Mouse (Mus musculus) heart, embryonic 13.5 days (tissue): ENCODE measurements at regions not wholly inside any gene's neighbourhood (a gene's known extent, or its start where the extent isn't known, plus 50 kb on each side); places are given as distances from the start of the nearest gene placed in this dataset.

Source experiments
- ATAC-seq: fragments of 200-750 bp; cut with Nextera tagmentation; 2 replicates; pipeline ENCODE4 v1.8.0; 2017; ENCODE audit warnings: moderate TSS enrichment; ENCODE audit not compliant: insufficient number of reproducible peaks, low FRiP score, low TSS enrichment; ENCODE audit errors: extremely low read depth
- H3K27ac ChIP-seq: fragments of 300-500 bp; sonication (generic); replicated peaks from 2 replicates; pipeline ENCODE4 v1.5.1; 2015; ENCODE audit warnings: moderate library complexity, mild to moderate bottlenecking, inconsistent platforms
- H3K27me3 ChIP-seq: fragments of 300-500 bp; sonication (generic); replicated peaks from 2 replicates; pipeline ENCODE4 v1.6.1; 2015; ENCODE audit warnings: mild to moderate bottlenecking, inconsistent platforms
- H3K36me3 ChIP-seq: fragments of 300-500 bp; sonication (generic); 2 replicates; pipeline ENCODE4 v1.6.1; 2015; ENCODE audit warnings: mild to moderate bottlenecking, inconsistent platforms
- H3K4me1 ChIP-seq: fragments of 300-500 bp; sonication (generic); 2 replicates; pipeline ENCODE4 v1.6.1; 2015; ENCODE audit warnings: inconsistent platforms
- H3K4me2 ChIP-seq: fragments of 300-500 bp; sonication (generic); 2 replicates; pipeline ENCODE4 v1.6.1; 2015; ENCODE audit warnings: inconsistent platforms, mild to moderate bottlenecking, moderate library complexity
- H3K4me3 ChIP-seq: fragments of 300-500 bp; sonication (generic); 2 replicates; pipeline ENCODE4 v1.5.1; 2015; ENCODE audit warnings: moderate library complexity, mild to moderate bottlenecking, inconsistent platforms
- H3K9ac ChIP-seq: fragments of 300-500 bp; sonication (generic); 2 replicates; pipeline ENCODE4 v1.6.1; 2015; ENCODE audit warnings: inconsistent platforms, mild to moderate bottlenecking, moderate library complexity
- H3K9me3 ChIP-seq: fragments of 300-500 bp; sonication (generic); 2 replicates; pipeline ENCODE4 v1.6.1; 2016; ENCODE audit warnings: inconsistent platforms
- WGBS: fragments of 180-500 bp; shearing (Covaris S2); methylation state at CpG from one replicate; pipeline ENCODE4 v1.1.7; 2015; ENCODE audit warnings: mixed read lengths; 5-methylcytosine and 5-hydroxymethylcytosine counted together

GRCm38 (mm10) chr2:45246061-45246945 lies 129.1 kb upstream of the Zeb2 start:
- H3K27me3 ChIP-seq: no peaks in the 10 kb centered on the region
- H3K9me3 ChIP-seq: no peaks in the 10 kb centered on the region
- no peak for ATAC-seq
- 61% methylated on average over 10 of the region's 10 CpGs for WGBS
- no peak overlapping the region for H3K9ac ChIP-seq
- peak overlapping the region; percentile 53 for H3K27ac ChIP-seq
- no peaks in the 10 kb centered on the region for H3K36me3 ChIP-seq
- no peak overlapping the region for H3K4me2 ChIP-seq
- no peak overlapping the region for H3K4me3 ChIP-seq
- H3K4me1 ChIP-seq: peaks cover 21% of the 10 kb centered on the region

DNA sequence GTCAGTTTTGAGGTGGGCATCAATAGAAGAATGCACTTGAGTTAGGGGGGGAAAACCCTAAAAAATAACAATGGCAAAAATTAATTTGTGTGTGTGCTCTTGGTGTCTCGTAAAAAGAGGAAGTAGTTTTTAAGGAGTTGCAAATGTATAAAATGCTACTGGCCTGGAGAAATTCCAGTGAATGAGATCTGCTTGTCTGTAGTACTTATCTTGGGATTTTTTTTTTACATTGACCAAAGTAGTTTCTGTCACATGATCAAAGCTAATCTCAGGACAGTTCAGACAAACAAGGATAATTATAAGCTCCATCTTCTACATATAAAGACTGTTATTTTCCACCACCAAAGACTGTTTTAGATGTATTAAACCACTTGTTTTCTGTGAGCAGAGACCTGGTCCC lies 128.3 kb upstream of the Zeb2 start:
- no peaks in the 10 kb centered on the region for H3K9me3 ChIP-seq
- no peak overlapping the region for H3K4me2 ChIP-seq
- no peaks in the 10 kb centered on the region for H3K27me3 ChIP-seq
- H3K27ac ChIP-seq: no peak overlapping the region
- WGBS: 57% methylated on average over 1 of the region's 1 CpGs
- H3K4me3 ChIP-seq: no peak overlapping the region
- no peaks in the 10 kb centered on the region for H3K36me3 ChIP-seq
- no peak overlapping the region for H3K9ac ChIP-seq
- no peak for ATAC-seq
- peaks cover 29% of the 10 kb centered on the region for H3K4me1 ChIP-seq

GRCm38 (mm10) chr2:45244491-45244890 lies 127.3 kb upstream of the Zeb2 start:
- Histone ChIP-seq H3K9ac (no peak overlapping the region), H3K36me3 (no peaks in the 10 kb centered on the region), H3K9me3 (no peaks in the 10 kb centered on the region), H3K27me3 (no peaks in the 10 kb centered on the region), H3K4me2 (no peak overlapping the region), H3K4me3 (no peak overlapping the region), H3K27ac (no peak overlapping the region), H3K4me1 (peaks cover 39% of the 10 kb centered on the region)
- 78% methylated on average over 14 of the region's 14 CpGs for WGBS
- ATAC-seq: no peak

DNA sequence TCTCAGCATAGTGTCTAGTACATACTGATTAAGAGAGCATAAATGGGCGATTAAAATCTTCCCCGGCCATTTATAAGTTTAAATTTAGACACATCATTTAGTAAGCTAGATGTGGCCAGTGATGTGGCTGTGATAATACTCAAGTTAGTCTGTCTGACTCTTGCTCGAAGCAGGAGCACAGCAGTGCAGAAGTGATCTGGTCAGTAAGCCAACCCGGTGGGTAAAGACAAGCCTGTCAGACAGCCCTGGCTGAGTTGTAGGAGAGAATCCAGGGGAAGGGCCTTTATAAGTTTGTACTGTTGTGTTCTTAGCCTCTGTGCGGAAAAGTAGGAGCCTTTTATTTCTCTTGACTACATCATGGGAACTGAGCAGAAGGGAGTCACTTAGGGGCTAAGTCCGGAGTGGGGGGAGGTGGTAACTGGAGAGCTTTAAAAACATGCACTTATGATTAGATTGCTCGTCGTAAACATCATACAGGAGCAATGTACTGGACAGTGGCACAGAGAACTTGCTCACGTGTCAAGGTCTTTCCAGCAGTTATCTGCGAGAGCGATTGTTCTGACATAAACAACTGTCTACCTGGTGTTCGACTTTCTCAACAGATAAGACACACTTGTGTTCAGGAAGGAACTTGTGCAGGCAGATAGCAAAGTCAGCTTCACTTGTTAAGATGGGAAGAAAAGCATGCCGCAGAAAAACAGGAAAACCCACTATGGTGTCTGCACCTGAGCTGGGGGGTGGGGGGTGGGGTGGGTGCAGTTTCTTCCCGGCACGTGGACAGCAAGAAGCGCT lies 122.5 kb upstream of the Zeb2 start:
- peak overlapping the region; percentile 41 for H3K27ac ChIP-seq
- ATAC-seq: 0 out of 2 replicates have a peak, but pooled peaks have one; percentile 37

DNA sequence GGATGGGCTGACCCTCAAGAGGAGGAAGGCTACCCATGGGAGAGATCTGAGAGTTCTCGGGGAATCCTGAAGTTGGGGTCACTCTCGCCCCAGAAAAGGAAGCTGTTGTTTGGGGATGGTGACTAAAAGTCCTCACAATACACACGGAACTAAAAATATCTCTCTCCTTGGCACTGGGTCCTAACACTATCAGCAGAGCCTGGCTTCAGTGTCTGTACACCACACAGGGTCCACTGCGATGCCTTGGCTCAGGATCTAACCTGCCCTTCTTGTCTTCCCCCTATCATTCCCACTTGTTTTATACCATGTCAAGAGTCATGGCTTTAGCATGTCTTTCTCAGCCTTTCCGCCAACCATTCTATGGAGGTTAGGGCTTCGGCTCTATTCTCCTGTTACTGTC lies 121.8 kb upstream of the Zeb2 start:
- no peak for ATAC-seq
- Histone ChIP-seq H3K9ac (no peak overlapping the region), H3K9me3 (no peaks in the 10 kb centered on the region), H3K36me3 (no peaks in the 10 kb centered on the region), H3K27ac (peak overlapping the region; percentile 41), H3K4me2 (peak overlapping the region; percentile 59; the same call in 1 of the 2 replicates), H3K4me1 (peaks cover 28% of the 10 kb centered on the region), H3K27me3 (no peaks in the 10 kb centered on the region), H3K4me3 (no peak overlapping the region)
- WGBS: 57% methylated on average over 6 of the region's 6 CpGs

More for the DNA sequence above, 122.5 kb upstream of the Zeb2 start:
- Histone ChIP-seq H3K36me3 (no peaks in the 10 kb centered on the region), H3K27me3 (no peaks in the 10 kb centered on the region), H3K4me3 (peak overlapping the region; percentile 25; the same call in 1 of the 2 replicates), H3K9ac (0 out of 2 replicates have a peak overlapping the region, but pooled peaks have one; percentile 52), H3K9me3 (no peaks in the 10 kb centered on the region), H3K4me1 (peaks cover 30% of the 10 kb centered on the region), H3K4me2 (peak overlapping the region; percentile 59)
- WGBS: 23% methylated on average over 16 of the region's 16 CpGs

DNA sequence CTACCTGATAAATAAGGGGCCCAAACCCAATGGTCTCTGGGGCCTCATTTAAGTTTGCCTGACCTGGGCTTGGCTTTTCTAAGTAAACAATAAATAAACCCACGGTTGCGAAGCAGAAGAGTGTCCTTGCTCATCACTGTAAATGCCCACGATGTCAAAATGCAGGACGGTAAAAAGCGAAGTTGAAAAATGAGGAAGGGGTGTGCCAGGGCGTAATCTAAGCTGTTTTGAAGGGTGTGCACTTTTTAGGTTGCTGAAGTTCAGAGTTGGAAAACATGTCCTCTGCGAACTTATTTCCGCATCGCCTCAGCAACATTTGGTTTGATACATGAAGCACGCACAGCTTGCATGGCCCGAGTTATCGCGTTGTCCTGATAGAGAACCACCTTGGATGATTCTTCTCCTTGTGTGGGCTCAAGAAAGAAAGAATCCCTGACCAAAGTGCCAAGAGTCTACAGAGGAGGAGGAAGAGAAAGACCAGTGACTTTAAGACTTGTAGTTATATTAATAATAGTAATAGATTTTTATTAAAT lies 119.0 kb upstream of the Zeb2 start:
- H3K4me1 ChIP-seq: peaks cover 26% of the 10 kb centered on the region
- 85% methylated on average over 13 of the region's 13 CpGs for WGBS
- ATAC-seq: no peak
- no peaks in the 10 kb centered on the region for H3K27me3 ChIP-seq
- H3K9me3 ChIP-seq: no peaks in the 10 kb centered on the region
- H3K4me2 ChIP-seq: no peak overlapping the region
- H3K9ac ChIP-seq: no peak overlapping the region
- no peak overlapping the region for H3K4me3 ChIP-seq
- no peaks in the 10 kb centered on the region for H3K36me3 ChIP-seq
- H3K27ac ChIP-seq: no peak overlapping the region

GRCm38 (mm10) chr2:45234148-45234547 lies 117.0 kb upstream of the Zeb2 start:
- Histone ChIP-seq H3K4me1 (peaks cover 6% of the 10 kb centered on the region), H3K27ac (no peak overlapping the region), H3K4me2 (no peak overlapping the region), H3K27me3 (no peaks in the 10 kb centered on the region), H3K9me3 (no peaks in the 10 kb centered on the region), H3K36me3 (no peaks in the 10 kb centered on the region), H3K9ac (no peak overlapping the region), H3K4me3 (no peak overlapping the region)
- no peak for ATAC-seq
- WGBS: 68% methylated on average over 1 of the region's 1 CpGs

GRCm38 (mm10) chr2:45230351-45231209 lies 113.4 kb upstream of the Zeb2 start:
- 77% methylated on average over 11 of the region's 11 CpGs for WGBS
- H3K36me3 ChIP-seq: no peaks in the 10 kb centered on the region
- ATAC-seq: no peak
- no peaks in the 10 kb centered on the region for H3K9me3 ChIP-seq
- H3K27me3 ChIP-seq: no peaks in the 10 kb centered on the region
- H3K4me3 ChIP-seq: no peak overlapping the region
- H3K4me1 ChIP-seq: no peaks in the 10 kb centered on the region; the same call in 1 of the 2 replicates
- no peak overlapping the region for H3K9ac ChIP-seq
- H3K4me2 ChIP-seq: no peak overlapping the region
- no peak overlapping the region for H3K27ac ChIP-seq

DNA sequence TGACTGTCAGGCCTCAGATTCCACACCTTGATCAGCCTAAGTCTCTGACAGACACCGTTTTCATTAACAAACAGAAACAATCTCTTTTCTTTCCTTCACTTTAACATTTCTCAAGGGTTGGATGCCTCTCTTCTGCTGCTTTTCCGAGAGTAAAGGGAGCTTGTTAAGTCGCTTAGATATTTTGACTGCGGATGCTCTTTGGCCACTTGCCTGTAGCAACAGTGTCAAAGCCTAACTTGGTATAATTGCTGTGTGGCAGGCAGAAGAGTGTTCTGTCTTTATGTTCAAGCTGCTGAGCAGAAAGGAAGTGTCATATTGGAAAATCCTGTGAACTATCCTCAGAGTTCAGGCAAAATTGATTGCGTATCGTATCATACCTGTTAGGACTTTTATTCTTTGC lies 112.3 kb upstream of the Zeb2 start:
- no peaks in the 10 kb centered on the region; the same call in 1 of the 2 replicates for H3K4me1 ChIP-seq

DNA sequence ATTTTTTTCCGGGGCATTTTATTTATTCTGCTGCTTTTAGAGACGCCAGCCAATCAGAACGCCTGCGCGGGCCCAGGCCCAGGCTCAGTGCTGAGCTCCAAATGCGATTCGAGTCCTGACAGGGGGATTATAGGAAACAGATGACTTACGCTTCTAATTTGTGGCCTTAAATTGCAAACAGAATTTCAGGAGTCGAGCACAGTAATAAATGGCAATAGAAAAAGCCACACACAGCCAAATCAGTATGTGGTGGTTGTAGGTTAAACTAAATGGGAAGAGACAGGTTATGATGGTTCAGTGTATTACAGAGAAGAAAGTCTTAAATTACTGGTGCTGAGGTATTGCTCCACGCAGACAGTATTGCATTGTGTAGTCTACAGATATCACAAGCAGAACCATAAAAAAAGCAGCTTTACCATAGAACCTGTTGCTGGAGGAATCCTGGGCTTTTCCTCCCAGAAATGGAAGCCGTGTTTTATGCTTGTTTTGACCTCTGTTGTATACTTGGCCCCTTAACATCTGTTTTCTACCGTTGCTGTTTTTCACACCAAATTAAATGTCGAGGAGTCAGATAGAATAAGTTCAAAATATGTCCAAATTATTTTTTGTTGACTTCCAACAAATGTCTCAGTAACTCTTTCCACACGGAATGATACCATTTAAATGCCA lies 110.2 kb upstream of the Zeb2 start:
- WGBS: 47% methylated on average over 14 of the region's 14 CpGs
- H3K27ac ChIP-seq: no peak overlapping the region
- H3K4me1 ChIP-seq: no peaks in the 10 kb centered on the region; the same call in 1 of the 2 replicates
- no peaks in the 10 kb centered on the region for H3K9me3 ChIP-seq
- H3K9ac ChIP-seq: no peak overlapping the region
- no peaks in the 10 kb centered on the region for H3K36me3 ChIP-seq
- ATAC-seq: no peak
- H3K4me2 ChIP-seq: peak overlapping the region; percentile 17; the same call in 1 of the 2 replicates
- H3K27me3 ChIP-seq: no peaks in the 10 kb centered on the region
- no peak overlapping the region for H3K4me3 ChIP-seq

More for the DNA sequence above, 112.3 kb upstream of the Zeb2 start:
- no peak overlapping the region for H3K4me3 ChIP-seq
- no peak for ATAC-seq
- no peaks in the 10 kb centered on the region for H3K9me3 ChIP-seq
- WGBS: 66% methylated on average over 6 of the region's 6 CpGs
- H3K9ac ChIP-seq: no peak overlapping the region
- H3K36me3 ChIP-seq: no peaks in the 10 kb centered on the region
- no peaks in the 10 kb centered on the region for H3K27me3 ChIP-seq
- H3K27ac ChIP-seq: no peak overlapping the region
- no peak overlapping the region for H3K4me2 ChIP-seq
